Mouse (Mus musculus): ENCODE results near the gene Rab3c.

Rab3c gene

GRCm38 (mm10) chr13:110190039-110190438, 90.8 kb downstream of the Rab3c start:
- no peak for DNase-seq (ENCODE audit: low spot score)

GRCm38 (mm10) chr13:110184963-110185685, 95.7 kb downstream of the Rab3c start:
- DNase-seq (ENCODE audit: low spot score), result no peak

- peak; percentile 16 for DNase-seq (ENCODE audit: low spot score)
Measured at GRCm38 (mm10) chr13:110175651-110176050, 105.1 kb downstream of the Rab3c start.

- no peak for DNase-seq (ENCODE audit: low spot score)
Measured at GRCm38 (mm10) chr13:110169669-110170068, 111.1 kb downstream of the Rab3c start.

GRCm38 (mm10) chr13:110169152-110169551, 111.6 kb downstream of the Rab3c start:
- no peak for DNase-seq (ENCODE audit: low spot score)

- DNase-seq (ENCODE audit: low spot score), result no peak
Measured at GRCm38 (mm10) chr13:110168570-110168969, 112.2 kb downstream of the Rab3c start.

GRCm38 (mm10) chr13:110166622-110167330, 114.0 kb downstream of the Rab3c start:
- no peak for DNase-seq (ENCODE audit: low spot score)

- DNase-seq (ENCODE audit: low spot score), result no peak
Measured at GRCm38 (mm10) chr13:110159980-110160379, 120.8 kb downstream of the Rab3c start.

GRCm38 (mm10) chr13:110158588-110159519, 121.9 kb downstream of the Rab3c start:
- DNase-seq (ENCODE audit: low spot score), result no peak

- no peak for DNase-seq (ENCODE audit: low spot score)
Measured at GRCm38 (mm10) chr13:110145545-110145944, 135.3 kb downstream of the Rab3c start.

GRCm38 (mm10) chr13:110145019-110145418, 135.8 kb downstream of the Rab3c start:
- DNase-seq (ENCODE audit: low spot score), result no peak

- DNase-seq (ENCODE audit: low spot score), result no peak
Measured at GRCm38 (mm10) chr13:110139339-110139738, 141.5 kb downstream of the Rab3c start.

GRCm38 (mm10) chr13:110138644-110139043, 142.2 kb downstream of the Rab3c start:
- no peak for DNase-seq (ENCODE audit: low spot score)

- DNase-seq (ENCODE audit: low spot score), result no peak
Measured at GRCm38 (mm10) chr13:110127613-110128258, 153.1 kb downstream of the Rab3c start.

- DNase-seq (ENCODE audit: low spot score), result no peak
Measured at GRCm38 (mm10) chr13:110122825-110123224, 158.0 kb downstream of the Rab3c start.

- no peak for DNase-seq (ENCODE audit: low spot score)
Measured at GRCm38 (mm10) chr13:110116892-110117291, 163.9 kb downstream of the Rab3c start.

GRCm38 (mm10) chr13:110116316-110116715, 164.5 kb downstream of the Rab3c start:
- no peak for DNase-seq (ENCODE audit: low spot score)

GRCm38 (mm10) chr13:110114870-110115645, 165.7 kb downstream of the Rab3c start:
- no peak for DNase-seq (ENCODE audit: low spot score)

GRCm38 (mm10) chr13:110113711-110114110, 167.1 kb downstream of the Rab3c start:
- DNase-seq (ENCODE audit: low spot score), result no peak

- no peak for DNase-seq (ENCODE audit: low spot score)
Measured at GRCm38 (mm10) chr13:110097424-110098050, 183.3 kb downstream of the Rab3c start.

- DNase-seq (ENCODE audit: low spot score), result no peak
Measured at GRCm38 (mm10) chr13:110094998-110095397, 185.8 kb downstream of the Rab3c start.
